Mouse (Mus musculus) liver, embryonic 12.5 days (tissue): ENCODE measurements around the gene Tor1a. TPM values are rescaled to one million over a fixed set of nuclear protein-coding genes. Genes with fewer than 3 reads are reported as not detected.
"Not testable (repeated sequence)": the region's sequence is repeated elsewhere in the genome, so short reads cannot be mapped to it uniquely, and the experiment has no call there.

Experiments used
- ATAC-seq: fragments of 200-750 bp; cut with Nextera tagmentation; 2 replicates; pipeline ENCODE4 v1.8.0; 2017; ENCODE audit warnings: moderate number of reproducible peaks, mild to moderate bottlenecking, moderate library complexity
- H3K27ac ChIP-seq: fragments of 300-500 bp; sonication (generic); 2 replicates; pipeline ENCODE4 v1.5.1; 2016; ENCODE audit warnings: mild to moderate bottlenecking
- H3K27me3 ChIP-seq: fragments of 300-500 bp; sonication (generic); replicated peaks from 2 replicates; pipeline ENCODE4 v1.6.1; 2016; ENCODE audit warnings: mild to moderate bottlenecking, moderate library complexity
- H3K36me3 ChIP-seq: fragments of 300-500 bp; sonication (generic); 2 replicates; pipeline ENCODE4 v1.6.1; 2016; ENCODE audit warnings: mild to moderate bottlenecking, moderate library complexity
- H3K4me1 ChIP-seq: fragments of 300-500 bp; sonication (generic); 2 replicates; pipeline ENCODE4 v1.6.1; 2016
- H3K4me2 ChIP-seq: fragments of 300-500 bp; sonication (generic); 2 replicates; pipeline ENCODE4 v1.6.1; 2016; ENCODE audit warnings: mild to moderate bottlenecking, moderate library complexity
- H3K4me3 ChIP-seq: fragments of 300-500 bp; sonication (generic); 2 replicates; pipeline ENCODE4 v1.5.1; 2016; ENCODE audit warnings: mild to moderate bottlenecking, moderate library complexity
- H3K9ac ChIP-seq: fragments of 300-500 bp; sonication (generic); 2 replicates; pipeline ENCODE4 v1.6.1; 2016; ENCODE audit warnings: mild to moderate bottlenecking, moderate library complexity
- H3K9me3 ChIP-seq: fragments of 300-500 bp; sonication (generic); replicated peaks from 2 replicates; pipeline ENCODE4 v1.6.1; 2016; ENCODE audit warnings: mild to moderate bottlenecking, moderate library complexity
- WGBS: fragments of 180-500 bp; shearing (Covaris S2); methylation state at CpG from one replicate; pipeline ENCODE4 v1.1.7; 2016; ENCODE audit not compliant: insufficient replicate concordance; 5-methylcytosine and 5-hydroxymethylcytosine counted together
- polyA plus RNA-seq: library from polyadenylated mRNA; unstranded; fragments of >200 nt; fragmentation: Nextera tagmentation; extraction: Ambion mirVana; gene quantifications from 2 replicates; pipeline ENCODE4 v1.2.1, GENCODE M21; 2016

Gene Tor1a
- polyA plus RNA-seq, 1 experiment from 2014 or later: 51.8 TPM

GRCm38 (mm10) chr2:30952457-30952823, 15.3 kb downstream of the Tor1a start:
- 25% methylated on average over 5 of the region's 5 CpGs for WGBS
- Histone ChIP-seq H3K4me1 (peaks cover 38% of the 10 kb centered on the region), H3K9ac (peak overlapping the region; percentile 90), H3K27ac (peak overlapping the region; percentile 89), H3K4me2 (peak overlapping the region; percentile 89), H3K4me3 (peak overlapping the region; percentile 91), H3K9me3 (no peaks in the 10 kb centered on the region), H3K27me3 (peaks cover 2% of the 10 kb centered on the region), H3K36me3 (peaks cover 35% of the 10 kb centered on the region)
- no peak; the same call in 1 of the 2 replicates for ATAC-seq

- peak overlapping the region; percentile 57 for H3K9ac ChIP-seq
- no peak overlapping the region for H3K27ac ChIP-seq
- peaks cover 8% of the 10 kb centered on the region for H3K4me1 ChIP-seq
- WGBS: 19% methylated on average over 16 of the region's 16 CpGs
- no peaks in the 10 kb centered on the region for H3K9me3 ChIP-seq
- H3K27me3 ChIP-seq: peaks cover 5% of the 10 kb centered on the region
- H3K4me3 ChIP-seq: peak overlapping the region; percentile 60
- peak; percentile 76 for ATAC-seq
- no peaks in the 10 kb centered on the region for H3K36me3 ChIP-seq
- H3K4me2 ChIP-seq: peak overlapping the region; percentile 66
These were observed 25.1 kb downstream of the Tor1a start for GRCm38 (mm10) chr2:30942603-30943011.

GRCm38 (mm10) chr2:30942116-30942515, 25.6 kb downstream of the Tor1a start:
- Histone ChIP-seq H3K4me3 (peak overlapping the region; percentile 60), H3K9ac (peak overlapping the region; percentile 57; the same call in 1 of the 2 replicates), H3K4me2 (peak overlapping the region; percentile 66)
- not testable (repeated sequence) for ATAC-seq, H3K9me3 ChIP-seq, H3K27ac ChIP-seq, H3K4me1 ChIP-seq, H3K27me3 ChIP-seq, H3K36me3 ChIP-seq
- WGBS: 30% methylated on average over 7 of the region's 7 CpGs

GRCm38 (mm10) chr2:30941586-30941985, 26.1 kb downstream of the Tor1a start:
- no peaks in the 10 kb centered on the region for H3K36me3 ChIP-seq
- no peak overlapping the region for H3K4me3 ChIP-seq
- no peak for ATAC-seq
- no peak overlapping the region for H3K27ac ChIP-seq
- H3K9ac ChIP-seq: no peak overlapping the region
- H3K4me2 ChIP-seq: no peak overlapping the region
- no peaks in the 10 kb centered on the region for H3K27me3 ChIP-seq
- H3K9me3 ChIP-seq: no peaks in the 10 kb centered on the region
- 68% methylated on average over 5 of the region's 5 CpGs for WGBS
- H3K4me1 ChIP-seq: peaks cover 8% of the 10 kb centered on the region

GRCm38 (mm10) chr2:30938574-30938991, 29.1 kb downstream of the Tor1a start:
- peaks cover 5% of the 10 kb centered on the region; the same call in 1 of the 2 replicates for H3K27me3 ChIP-seq
- no peak overlapping the region for H3K4me3 ChIP-seq
- no peaks in the 10 kb centered on the region for H3K9me3 ChIP-seq
- H3K9ac ChIP-seq: no peak overlapping the region
- no peaks in the 10 kb centered on the region for H3K36me3 ChIP-seq
- H3K27ac ChIP-seq: no peak overlapping the region
- 46% methylated on average over 4 of the region's 4 CpGs for WGBS
- no peak overlapping the region for H3K4me2 ChIP-seq
- no peak for ATAC-seq
- peaks cover 8% of the 10 kb centered on the region for H3K4me1 ChIP-seq

- no peak overlapping the region for H3K27ac ChIP-seq
- H3K9me3 ChIP-seq: no peaks in the 10 kb centered on the region
- peaks cover 5% of the 10 kb centered on the region; the same call in 1 of the 2 replicates for H3K27me3 ChIP-seq
- no peak overlapping the region for H3K4me2 ChIP-seq
- H3K4me1 ChIP-seq: peaks cover 8% of the 10 kb centered on the region
- ATAC-seq: no peak
- no peak overlapping the region for H3K4me3 ChIP-seq
- no peaks in the 10 kb centered on the region for H3K36me3 ChIP-seq
- WGBS: 67% methylated on average over 8 of the region's 8 CpGs
- no peak overlapping the region for H3K9ac ChIP-seq
These were observed 30.0 kb downstream of the Tor1a start for GRCm38 (mm10) chr2:30937731-30938130.

- peaks cover 4% of the 10 kb centered on the region; the same call in 1 of the 2 replicates for H3K4me1 ChIP-seq
- H3K9ac ChIP-seq: no peak overlapping the region
- 49% methylated on average over 3 of the region's 3 CpGs for WGBS
- no peak overlapping the region for H3K4me3 ChIP-seq
- no peaks in the 10 kb centered on the region for H3K9me3 ChIP-seq
- H3K36me3 ChIP-seq: no peaks in the 10 kb centered on the region
- no peak overlapping the region for H3K27ac ChIP-seq
- ATAC-seq: no peak
- H3K27me3 ChIP-seq: peaks cover 5% of the 10 kb centered on the region; the same call in 1 of the 2 replicates
- no peak overlapping the region for H3K4me2 ChIP-seq
These were observed 30.9 kb downstream of the Tor1a start for GRCm38 (mm10) chr2:30936808-30937207.

- no peak overlapping the region for H3K9ac ChIP-seq
- H3K4me1 ChIP-seq: peaks cover 11% of the 10 kb centered on the region
- H3K9me3 ChIP-seq: no peaks in the 10 kb centered on the region
- H3K4me2 ChIP-seq: no peak overlapping the region
- WGBS: 14% methylated on average over 7 of the region's 7 CpGs
- H3K4me3 ChIP-seq: no peak overlapping the region
- no peaks in the 10 kb centered on the region for H3K36me3 ChIP-seq
- H3K27me3 ChIP-seq: peaks cover 5% of the 10 kb centered on the region; the same call in 1 of the 2 replicates
- ATAC-seq: no peak
- H3K27ac ChIP-seq: no peak overlapping the region
These were observed 33.7 kb downstream of the Tor1a start for GRCm38 (mm10) chr2:30933917-30934450.

- no peak overlapping the region for H3K9ac ChIP-seq
- no peaks in the 10 kb centered on the region for H3K9me3 ChIP-seq
- ATAC-seq: no peak
- no peaks in the 10 kb centered on the region for H3K36me3 ChIP-seq
- H3K4me1 ChIP-seq: peaks cover 20% of the 10 kb centered on the region
- H3K4me3 ChIP-seq: no peak overlapping the region
- no peak overlapping the region for H3K27ac ChIP-seq
- no peak overlapping the region for H3K4me2 ChIP-seq
- 64% methylated on average over 6 of the region's 6 CpGs for WGBS
- H3K27me3 ChIP-seq: peaks cover 5% of the 10 kb centered on the region; the same call in 1 of the 2 replicates
These were observed 34.7 kb downstream of the Tor1a start for GRCm38 (mm10) chr2:30933032-30933431.

- Histone ChIP-seq H3K4me3 (no peak overlapping the region), H3K9ac (no peak overlapping the region), H3K4me1 (peaks cover 26% of the 10 kb centered on the region), H3K27ac (no peak overlapping the region), H3K9me3 (no peaks in the 10 kb centered on the region), H3K4me2 (no peak overlapping the region), H3K36me3 (no peaks in the 10 kb centered on the region), H3K27me3 (peaks cover 8% of the 10 kb centered on the region; the same call in 1 of the 2 replicates)
- no peak for ATAC-seq
- 66% methylated on average over 3 of the region's 3 CpGs for WGBS
These were observed 35.8 kb downstream of the Tor1a start for GRCm38 (mm10) chr2:30931922-30932321.

GRCm38 (mm10) chr2:30930846-30931245, 36.9 kb downstream of the Tor1a start:
- not testable (repeated sequence) for ATAC-seq, H3K27me3 ChIP-seq, H3K4me2 ChIP-seq, H3K27ac ChIP-seq, H3K9me3 ChIP-seq, H3K9ac ChIP-seq, H3K36me3 ChIP-seq, H3K4me3 ChIP-seq
- H3K4me1 ChIP-seq: peaks cover 26% of the 10 kb centered on the region
- 67% methylated on average over 2 of the region's 2 CpGs for WGBS

GRCm38 (mm10) chr2:30929483-30930045, 38.2 kb downstream of the Tor1a start, which contains the start of gene Ptges:
Gene Ptges (minus strand): TSS chr2:30929863.
- H3K27me3 ChIP-seq: 0 out of 2 replicates have a peak, but pooled peaks cover 3% of the 10 kb centered on the region
- peak within 1 kb of the TSS; percentile 68 for H3K27ac ChIP-seq
- peaks cover 26% of the 10 kb centered on the region for H3K4me1 ChIP-seq
- H3K36me3 ChIP-seq: no peaks in the 10 kb centered on the region
- H3K9me3 ChIP-seq: no peaks in the 10 kb centered on the region
- WGBS: 4% methylated on average over 23 of the region's 23 CpGs
- H3K4me3 ChIP-seq: peak within 1 kb of the TSS; percentile 46
- ATAC-seq: peak; percentile 28; the same call in 1 of the 2 replicates
- peak within 1 kb of the TSS; percentile 72 for H3K4me2 ChIP-seq
- peak within 1 kb of the TSS; percentile 48 for H3K9ac ChIP-seq
